Mouse (Mus musculus) heart, embryonic 14.5 days (tissue): ENCODE results near the gene Sparc. TPM values are rescaled to one million over a fixed set of nuclear protein-coding genes. Genes with fewer than 3 reads are reported as not detected.
A peak's percentile ranks its signal among the peaks of the same experiment; 100 is the strongest.

ENCODE experiments used
- ATAC-seq: fragments of 200-750 bp; cut with Nextera tagmentation; 2 replicates; pipeline ENCODE4 v1.8.0; 2017; ENCODE audit warnings: low read depth, moderate TSS enrichment; ENCODE audit not compliant: insufficient number of reproducible peaks, insufficient read depth, low FRiP score
- H3K27ac ChIP-seq, 2 experiments: fragments of 200-500 bp in 1 of 2; fragments of 300-500 bp in 1 of 2; sonication (generic) in 1 of 2; replicated peaks in 1 of 2; 2 replicates each; pipeline ENCODE4 v1.5.1; 2012 to 2014; ENCODE audit warnings: low read depth in 2 of 2, low read length in 2 of 2, control low read depth in 1 of 2, mild to moderate bottlenecking in 1 of 2, mixed read lengths in 1 of 2; ENCODE audit not compliant: control insufficient read depth in 1 of 2, insufficient read depth in 1 of 2
- H3K27me3 ChIP-seq: fragments of 300-500 bp; sonication (generic); 2 replicates; pipeline ENCODE4 v1.6.1; 2014; ENCODE audit warnings: mild to moderate bottlenecking, low read length, control low read depth; ENCODE audit not compliant: control insufficient read depth, insufficient read depth
- H3K36me3 ChIP-seq: fragments of 300-500 bp; sonication (generic); 2 replicates; pipeline ENCODE4 v1.6.1; 2014; ENCODE audit warnings: mild to moderate bottlenecking, control low read depth, low read length, mixed read lengths; ENCODE audit not compliant: control insufficient read depth, insufficient read depth
- H3K4me1 ChIP-seq, 2 experiments: fragments of 200-500 bp in 1 of 2; fragments of 300-500 bp in 1 of 2; sonication (generic) in 1 of 2; 2 replicates each; pipeline ENCODE4 v1.6.1; 2012 to 2014; ENCODE audit warnings: low read length in 2 of 2, control low read depth in 1 of 2, mixed read lengths in 1 of 2; ENCODE audit not compliant: control insufficient read depth in 2 of 2, insufficient read depth in 2 of 2
- H3K4me2 ChIP-seq: fragments of 300-500 bp; sonication (generic); 2 replicates; pipeline ENCODE4 v1.6.1; 2014; ENCODE audit warnings: mild to moderate bottlenecking, low read length
- H3K4me3 ChIP-seq, 2 experiments: fragments of 200-500 bp in 1 of 2; fragments of 300-500 bp in 1 of 2; sonication (generic) in 1 of 2; 2 replicates each; pipeline ENCODE4 v1.5.1; 2012 to 2014; ENCODE audit warnings: low read length in 2 of 2, mild to moderate bottlenecking in 2 of 2, control low read depth in 1 of 2, low read depth in 1 of 2, moderate library complexity in 1 of 2; ENCODE audit not compliant: control insufficient read depth in 1 of 2, insufficient read depth in 1 of 2
- H3K9ac ChIP-seq: fragments of 300-500 bp; sonication (generic); 2 replicates; pipeline ENCODE4 v1.6.1; 2014; ENCODE audit warnings: mild to moderate bottlenecking, low read length
- H3K9me3 ChIP-seq: fragments of 300-500 bp; sonication (generic); 2 replicates; pipeline ENCODE4 v1.6.1; 2016; ENCODE audit warnings: low read length, control low read depth; ENCODE audit not compliant: control insufficient read depth
- WGBS: fragments of 180-500 bp; shearing (Covaris S2); extraction: QIAGEN DNeasy Blood & Tissue Kit; methylation state at CpG from one replicate; pipeline ENCODE4 v1.1.7; 2014; 5-methylcytosine and 5-hydroxymethylcytosine counted together
- polyA plus RNA-seq: library from polyadenylated mRNA; unstranded; fragments of >200 nt; fragmentation: Nextera tagmentation; extraction: Ambion mirVana; gene quantifications from 2 replicates; pipeline ENCODE4 v1.2.1, GENCODE M21; 2014

Gene Sparc
- polyA plus RNA-seq, 1 experiment from 2014 or later: 1,849 TPM

- no peak overlapping the region for H3K4me3 ChIP-seq
- peaks cover 33% of the 10 kb centered on the region for H3K36me3 ChIP-seq
- no peak overlapping the region for H3K9ac ChIP-seq
- ATAC-seq: no peak
- H3K4me1 ChIP-seq: peaks cover 3 to 12% of the 10 kb centered on the region in 2 experiments; a peak in 3 of 4 replicates
- no peaks in the 10 kb centered on the region for H3K27me3 ChIP-seq
- no peak overlapping the region for H3K4me2 ChIP-seq
- no peaks in the 10 kb centered on the region for H3K9me3 ChIP-seq
- H3K27ac ChIP-seq: no peak overlapping the region
- WGBS: 28% methylated on average over 10 of the region's 10 CpGs
Measured at GRCm38 (mm10) chr11:55392474-55392873, 30.5 kb downstream of the Sparc start.

- Histone ChIP-seq H3K4me3 (no peak overlapping the region), H3K4me2 (no peak overlapping the region), H3K36me3 (peaks cover 11% of the 10 kb centered on the region), H3K9ac (no peak overlapping the region), H3K27me3 (no peaks in the 10 kb centered on the region), H3K9me3 (no peaks in the 10 kb centered on the region), H3K4me1 (peaks cover 0 to 4% of the 10 kb centered on the region in 2 experiments; a peak in 1 of 4 replicates), H3K27ac (no peak overlapping the region)
- no peak for ATAC-seq
- 0% methylated on average over 2 of the region's 2 CpGs for WGBS
Measured at GRCm38 (mm10) chr11:55389778-55390177, 33.2 kb downstream of the Sparc start.

- no peaks in the 10 kb centered on the region for H3K9me3 ChIP-seq
- no peaks in the 10 kb centered on the region for H3K36me3 ChIP-seq
- no peak overlapping the region for H3K4me3 ChIP-seq
- H3K27ac ChIP-seq: no peak overlapping the region
- H3K4me1 ChIP-seq: peaks cover 0 to 4% of the 10 kb centered on the region in 2 experiments; a peak in 1 of 4 replicates
- 56% methylated on average over 8 of the region's 8 CpGs for WGBS
- H3K4me2 ChIP-seq: no peak overlapping the region
- ATAC-seq: no peak
- H3K27me3 ChIP-seq: no peaks in the 10 kb centered on the region
- no peak overlapping the region for H3K9ac ChIP-seq
Measured at GRCm38 (mm10) chr11:55387576-55387975, 35.4 kb downstream of the Sparc start.

GRCm38 (mm10) chr11:55386424-55387063 is 36.4 kb downstream of the Sparc start:
- no peak overlapping the region for H3K4me2 ChIP-seq
- H3K27ac ChIP-seq: no peak overlapping the region
- H3K36me3 ChIP-seq: no peaks in the 10 kb centered on the region
- no peaks in the 10 kb centered on the region for H3K27me3 ChIP-seq
- WGBS: 11% methylated on average over 11 of the region's 11 CpGs
- peak; percentile 35; the same call in 1 of the 2 replicates for ATAC-seq
- H3K4me1 ChIP-seq: peaks cover 1 to 4% of the 10 kb centered on the region in 2 experiments; a peak in 2 of 4 replicates
- H3K9me3 ChIP-seq: no peaks in the 10 kb centered on the region
- no peak overlapping the region for H3K9ac ChIP-seq
- no peak overlapping the region for H3K4me3 ChIP-seq

GRCm38 (mm10) chr11:55383463-55384045 is 39.4 kb downstream of the Sparc start:
- Histone ChIP-seq H3K27me3 (peaks cover 3% of the 10 kb centered on the region; the same call in 1 of the 2 replicates), H3K4me3 (no peak overlapping the region), H3K27ac (no peak overlapping the region), H3K4me2 (no peak overlapping the region), H3K9ac (no peak overlapping the region), H3K9me3 (no peaks in the 10 kb centered on the region), H3K36me3 (no peaks in the 10 kb centered on the region), H3K4me1 (peaks cover 13% of the 10 kb centered on the region in 2 experiments)
- no peak for ATAC-seq
- WGBS: 27% methylated on average over 6 of the region's 6 CpGs

GRCm38 (mm10) chr11:55380908-55381307 is 42.1 kb downstream of the Sparc start:
- Histone ChIP-seq H3K4me3 (no peak overlapping the region), H3K4me1 (peaks cover 15 to 18% of the 10 kb centered on the region in 2 experiments), H3K9ac (0 out of 2 replicates have a peak overlapping the region, but pooled peaks have one; percentile 21), H3K9me3 (no peaks in the 10 kb centered on the region), H3K27ac (0 out of 4 replicates have a peak overlapping the region, but pooled peaks of 1 of the 2 experiments have one; percentile 24), H3K27me3 (peaks cover 3% of the 10 kb centered on the region; the same call in 1 of the 2 replicates), H3K4me2 (peak overlapping the region; percentile 23; the same call in 1 of the 2 replicates), H3K36me3 (no peaks in the 10 kb centered on the region)
- WGBS: 7% methylated on average over 6 of the region's 6 CpGs
- no peak for ATAC-seq

- no peak overlapping the region for H3K4me2 ChIP-seq
- no peak overlapping the region for H3K4me3 ChIP-seq
- peaks cover 15 to 18% of the 10 kb centered on the region in 2 experiments for H3K4me1 ChIP-seq
- 0 out of 4 replicates have a peak overlapping the region, but pooled peaks of 1 of the 2 experiments have one; percentile 14 for H3K27ac ChIP-seq
- 28% methylated on average over 5 of the region's 5 CpGs for WGBS
- no peaks in the 10 kb centered on the region for H3K36me3 ChIP-seq
- no peak overlapping the region for H3K9ac ChIP-seq
- H3K27me3 ChIP-seq: peaks cover 3% of the 10 kb centered on the region; the same call in 1 of the 2 replicates
- peak; percentile 58 for ATAC-seq
- no peaks in the 10 kb centered on the region for H3K9me3 ChIP-seq
Measured at GRCm38 (mm10) chr11:55378371-55378770, 44.6 kb downstream of the Sparc start.
